Mouse (Mus musculus): ENCODE data around the gene Cend1. TPM values are rescaled to one million over a fixed set of nuclear protein-coding genes. Genes with fewer than 3 reads are reported as not detected.

The Cend1 gene
- polyA plus RNA-seq, 1 experiment from 2014 or later = 5.1 TPM

DNA sequence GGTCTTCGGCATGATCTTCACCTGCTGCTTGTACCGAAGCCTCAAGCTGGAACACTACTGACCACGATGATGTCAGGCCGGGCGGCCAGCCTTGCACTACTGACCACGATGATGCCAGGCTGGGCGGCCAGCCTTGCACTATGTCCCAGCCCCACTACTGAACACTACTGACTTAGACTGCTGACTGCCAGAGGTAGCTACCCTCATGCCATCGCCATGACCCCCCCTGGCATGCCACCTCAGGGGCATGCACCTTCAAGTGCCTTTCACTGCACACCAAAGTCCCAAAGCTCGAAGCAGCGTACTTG is 41.3 kb upstream of the Cend1 start:
- no peak overlapping the region for H3K9ac ChIP-seq
- peaks cover 50% of the 10 kb centered on the region for H3K4me1 ChIP-seq
- H3K4me2 ChIP-seq (replicated peaks) = no peak overlapping the region
- no peak overlapping the region for H3K27ac ChIP-seq
- peaks cover 38% of the 10 kb centered on the region for H3K36me3 ChIP-seq
- WGBS = 93% methylated on average over 10 of the region's 10 CpGs
- H3K27me3 ChIP-seq = peaks cover 8% of the 10 kb centered on the region
- ATAC-seq (ENCODE audit: low FRiP score, low read depth) = no peak
- H3K9me3 ChIP-seq = no peaks in the 10 kb centered on the region
- H3K4me3 ChIP-seq = no peak overlapping the region

DNA sequence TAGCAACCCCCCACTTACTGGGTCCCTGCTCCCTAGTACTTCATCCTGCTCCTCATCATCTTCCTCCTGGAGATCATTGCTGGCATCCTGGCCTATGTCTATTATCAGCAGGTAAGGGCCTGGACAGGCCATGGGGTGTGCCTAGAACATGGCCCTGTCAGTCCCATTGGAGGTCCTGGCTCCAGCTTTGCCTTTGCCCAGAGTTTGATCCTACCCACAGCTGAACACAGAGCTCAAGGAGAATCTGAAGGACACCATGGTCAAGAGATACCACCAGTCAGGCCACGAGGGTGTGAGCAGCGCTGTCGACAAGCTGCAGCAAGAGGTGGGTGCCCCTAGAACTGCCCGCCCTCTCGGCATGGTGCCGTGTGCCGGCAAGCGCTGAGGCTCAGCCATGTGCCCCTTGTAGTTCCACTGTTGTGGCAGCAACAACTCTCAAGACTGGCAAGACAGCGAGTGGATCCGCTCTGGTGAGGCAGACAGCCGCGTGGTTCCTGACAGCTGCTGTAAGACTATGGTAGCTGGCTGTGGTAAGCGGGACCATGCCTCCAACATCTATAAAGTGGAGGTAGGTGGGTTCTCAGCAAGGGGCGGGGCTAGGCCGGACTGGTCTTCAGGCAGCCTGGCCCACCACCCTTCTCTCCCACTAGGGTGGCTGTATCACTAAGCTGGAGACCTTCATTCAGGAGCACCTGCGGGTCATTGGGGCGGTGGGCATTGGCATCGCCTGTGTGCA is 40.8 kb upstream of the Cend1 start:
- no peak for ATAC-seq (ENCODE audit: low FRiP score, low read depth)
- H3K4me3 ChIP-seq = no peak overlapping the region
- H3K36me3 ChIP-seq = peaks cover 38% of the 10 kb centered on the region
- no peak overlapping the region for H3K9ac ChIP-seq
- peaks cover 54% of the 10 kb centered on the region for H3K4me1 ChIP-seq
- no peak overlapping the region for H3K27ac ChIP-seq
- no peaks in the 10 kb centered on the region for H3K9me3 ChIP-seq
- H3K4me2 ChIP-seq (replicated peaks) = peak overlapping the region; percentile 91; the same call in 1 of the 2 replicates
- WGBS = 89% methylated on average over 18 of the region's 18 CpGs
- H3K27me3 ChIP-seq = peaks cover 14% of the 10 kb centered on the region

DNA sequence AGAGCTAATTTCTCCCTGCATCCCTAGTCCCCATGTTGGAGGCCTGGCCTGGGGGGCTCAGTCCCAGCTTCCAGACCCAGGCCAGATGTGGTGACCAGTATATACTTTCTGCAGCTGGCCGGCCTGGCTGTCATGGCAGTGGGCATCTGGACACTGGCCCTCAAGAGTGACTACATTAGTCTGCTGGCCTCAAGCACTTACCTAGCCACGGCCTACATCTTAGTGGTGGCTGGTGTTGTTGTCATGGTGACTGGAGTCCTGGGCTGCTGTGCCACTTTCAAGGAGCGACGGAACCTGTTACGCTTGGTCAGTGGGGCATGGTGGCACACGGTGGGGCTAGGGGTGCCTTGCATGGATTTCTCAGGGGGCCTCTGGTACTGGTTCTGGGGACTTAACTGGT is 40.1 kb upstream of the Cend1 start:
- H3K27ac ChIP-seq = peak overlapping the region; percentile 81
- WGBS = 89% methylated on average over 6 of the region's 6 CpGs
- H3K36me3 ChIP-seq = peaks cover 38% of the 10 kb centered on the region
- peaks cover 21% of the 10 kb centered on the region for H3K27me3 ChIP-seq
- peaks cover 59% of the 10 kb centered on the region for H3K4me1 ChIP-seq
- no peak for ATAC-seq (ENCODE audit: low FRiP score, low read depth)
- H3K4me2 ChIP-seq (replicated peaks) = peak overlapping the region; percentile 91
- H3K9me3 ChIP-seq = no peaks in the 10 kb centered on the region
- peak overlapping the region; percentile 83 for H3K4me3 ChIP-seq
- peak overlapping the region; percentile 86 for H3K9ac ChIP-seq

DNA sequence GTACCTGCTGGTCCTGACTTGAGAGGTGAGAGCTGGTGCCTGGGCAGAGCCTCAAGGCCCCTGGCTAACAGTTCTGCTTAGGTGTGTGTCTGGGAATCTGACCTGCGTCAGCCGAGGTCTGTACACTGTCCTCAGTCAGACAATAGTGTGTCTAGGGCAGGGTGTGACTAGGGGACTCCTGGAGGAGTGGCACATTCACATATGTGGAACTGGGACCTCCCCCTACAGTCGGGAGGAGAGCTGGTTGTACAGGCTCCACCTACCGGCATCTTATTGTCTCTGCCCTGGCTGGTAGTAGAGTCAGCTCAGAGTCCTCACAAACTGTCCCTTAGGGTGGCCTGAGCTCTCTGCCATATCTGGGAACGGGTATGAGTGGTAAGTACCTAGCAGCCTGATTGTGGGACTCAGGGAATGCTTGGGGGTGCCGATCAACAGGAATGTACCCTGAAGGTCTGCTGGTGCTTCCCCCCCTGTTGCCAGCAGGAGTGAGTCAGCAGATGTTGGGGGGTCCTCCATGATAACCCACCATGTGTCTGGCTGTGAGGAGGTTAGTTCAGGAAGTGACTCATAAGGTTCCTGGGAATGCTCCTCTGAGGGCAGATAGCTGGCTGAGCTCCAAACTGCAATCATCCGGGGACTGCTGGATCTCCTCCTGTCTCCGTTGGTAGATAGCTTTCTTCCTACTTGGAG is 39.4 kb upstream of the Cend1 start:
- H3K27ac ChIP-seq = peak overlapping the region; percentile 81
- peaks cover 28% of the 10 kb centered on the region for H3K27me3 ChIP-seq
- peak overlapping the region; percentile 91 for H3K4me2 ChIP-seq (replicated peaks)
- 14% methylated on average over 8 of the region's 8 CpGs for WGBS
- H3K9me3 ChIP-seq = no peaks in the 10 kb centered on the region
- H3K4me1 ChIP-seq = peaks cover 58% of the 10 kb centered on the region
- H3K36me3 ChIP-seq = peaks cover 38% of the 10 kb centered on the region
- ATAC-seq (ENCODE audit: low FRiP score, low read depth) = peak; percentile 60
- peak overlapping the region; percentile 86 for H3K9ac ChIP-seq
- peak overlapping the region; percentile 83 for H3K4me3 ChIP-seq

DNA sequence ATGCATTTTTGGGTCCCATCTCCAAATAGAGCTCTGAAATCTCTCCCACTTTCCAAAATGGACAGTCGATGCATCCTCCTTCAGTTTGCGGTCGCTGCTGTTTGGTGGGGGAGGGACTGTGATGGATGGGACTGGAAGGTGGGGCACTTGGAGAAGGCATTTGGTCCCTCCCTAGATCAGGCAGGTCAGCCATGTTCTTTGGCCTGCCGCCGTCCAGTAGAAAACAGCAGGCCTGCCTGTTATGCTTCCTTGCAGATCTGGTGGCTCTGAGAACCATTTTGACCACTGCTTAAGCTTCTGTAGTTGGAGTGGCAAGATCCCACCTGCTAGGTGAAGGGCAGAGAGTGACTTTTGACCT is 38.9 kb upstream of the Cend1 start:
- Histone ChIP-seq H3K27ac (peak overlapping the region; percentile 81; the same call in 1 of the 2 replicates), H3K27me3 (peaks cover 33% of the 10 kb centered on the region), H3K4me1 (peaks cover 54% of the 10 kb centered on the region), H3K9me3 (no peaks in the 10 kb centered on the region), H3K4me3 (peak overlapping the region; percentile 83), H3K36me3 (peaks cover 38% of the 10 kb centered on the region), H3K4me2 (replicated peaks) (peak overlapping the region; percentile 91), H3K9ac (peak overlapping the region; percentile 86)
- ATAC-seq (ENCODE audit: low FRiP score, low read depth) = no peak
- WGBS = 14% methylated on average over 5 of the region's 5 CpGs

DNA sequence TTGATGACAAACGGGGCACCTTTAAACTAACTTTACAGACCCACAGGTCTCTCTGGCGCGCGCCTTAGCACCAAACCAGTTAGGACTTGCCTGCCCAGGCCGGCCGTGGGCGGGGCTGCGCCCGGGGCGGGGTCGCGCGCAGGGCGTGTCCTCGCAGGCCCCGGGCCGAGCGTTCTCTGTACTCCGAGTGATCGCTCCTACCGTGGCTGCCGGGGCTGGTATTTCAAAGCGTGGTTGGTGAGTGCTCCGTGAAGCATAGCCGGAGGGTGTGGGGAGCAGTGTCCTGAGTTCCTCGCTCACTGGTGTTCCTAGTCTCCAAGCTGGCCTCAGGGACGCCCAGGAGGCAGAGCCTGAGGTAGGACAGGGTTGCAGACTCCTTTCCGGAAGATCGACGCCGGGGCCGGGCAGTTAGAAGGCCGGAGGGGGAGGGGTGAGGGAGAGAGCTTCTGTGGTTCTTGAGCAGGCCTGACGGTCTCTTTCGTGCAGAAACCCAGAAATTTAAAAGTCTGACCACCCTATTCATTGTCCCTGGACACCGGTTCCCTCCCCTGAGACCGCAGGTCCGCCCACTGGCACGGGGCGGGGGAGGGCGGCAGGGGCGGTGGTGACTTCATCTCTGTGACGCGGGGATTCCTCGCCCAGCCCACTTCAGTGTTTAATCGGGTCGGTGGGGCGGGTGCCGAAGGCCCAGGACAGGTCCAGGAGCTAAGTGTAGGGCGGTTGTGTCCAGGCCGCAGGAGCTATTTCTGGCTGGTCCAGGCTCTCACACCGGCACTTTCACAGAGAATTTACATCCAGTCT is 38.1 kb upstream of the Cend1 start, which contains the start of gene Cd151:
Cd151 (plus strand) TSS at position 163 of the 801 bp plus-strand sequence.
- Histone ChIP-seq H3K9ac (peak within 1 kb of the TSS; percentile 86), H3K36me3 (peaks cover 33% of the 10 kb centered on the region), H3K4me1 (peaks cover 56% of the 10 kb centered on the region), H3K4me2 (replicated peaks) (peak within 1 kb of the TSS; percentile 91), H3K27ac (peak within 1 kb of the TSS; percentile 81), H3K4me3 (peak within 1 kb of the TSS; percentile 83), H3K27me3 (peaks cover 40% of the 10 kb centered on the region), H3K9me3 (no peaks in the 10 kb centered on the region)
- under 1% methylated on average over 52 of the region's 52 CpGs for WGBS
- peak; percentile 81 for ATAC-seq (ENCODE audit: low FRiP score, low read depth)

DNA sequence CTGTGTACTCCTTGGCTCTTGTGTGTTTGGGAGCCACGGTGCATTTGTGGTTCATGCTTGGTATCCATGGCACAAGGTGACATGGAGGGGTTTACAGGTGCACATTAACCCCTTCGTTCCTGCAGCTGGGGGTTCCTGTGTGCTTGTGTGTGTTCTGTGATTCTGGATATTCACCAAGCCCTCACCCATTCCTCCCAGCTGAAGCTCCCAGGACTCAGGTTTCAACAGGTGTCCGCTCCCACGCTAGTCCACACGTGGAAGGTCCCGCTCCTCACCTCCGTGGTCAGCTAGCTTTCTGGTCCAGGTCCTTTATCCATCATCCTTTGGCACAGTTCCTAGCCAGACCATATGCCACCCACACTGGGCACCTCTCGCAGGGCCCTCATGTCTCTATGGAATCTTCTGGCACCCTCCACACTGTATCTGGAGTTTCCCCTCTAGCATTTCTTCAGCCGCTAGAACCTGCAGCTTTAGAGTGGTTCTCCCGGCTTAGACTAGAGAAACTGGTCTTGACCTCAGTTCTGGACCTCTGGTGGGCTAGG is 37.4 kb upstream of the Cend1 start:
- H3K4me1 ChIP-seq = peaks cover 63% of the 10 kb centered on the region

DNA sequence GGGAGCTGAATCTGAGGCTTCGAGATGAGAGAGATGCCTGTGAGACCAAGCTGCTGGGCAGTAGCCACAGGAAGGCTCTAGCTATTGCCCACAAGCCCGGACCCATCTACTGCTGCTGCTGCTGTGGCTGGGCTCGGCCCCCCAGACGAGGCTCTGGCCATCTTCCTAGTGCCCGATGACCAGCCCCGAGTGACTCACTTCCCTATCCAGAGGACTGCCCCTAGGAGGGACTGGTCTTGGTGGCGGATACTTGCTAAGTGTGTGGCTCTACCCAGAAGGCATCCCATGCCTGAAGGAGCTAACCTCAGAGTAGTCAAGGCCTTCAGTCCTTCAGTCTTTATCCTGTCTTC is 36.7 kb upstream of the Cend1 start:
- H3K4me2 ChIP-seq (replicated peaks) = peak overlapping the region; percentile 60
- WGBS = 75% methylated on average over 7 of the region's 7 CpGs
- peak overlapping the region; percentile 39; the same call in 1 of the 2 replicates for H3K27ac ChIP-seq
- peaks cover 54% of the 10 kb centered on the region for H3K27me3 ChIP-seq
- no peaks in the 10 kb centered on the region for H3K9me3 ChIP-seq
- peaks cover 20% of the 10 kb centered on the region for H3K36me3 ChIP-seq
- no peak for ATAC-seq (ENCODE audit: low FRiP score, low read depth)
- H3K4me3 ChIP-seq = 0 out of 2 replicates have a peak overlapping the region, but pooled peaks have one; percentile 33
- H3K9ac ChIP-seq = peak overlapping the region; percentile 61
- peaks cover 66% of the 10 kb centered on the region for H3K4me1 ChIP-seq

More for the DNA sequence above, 37.4 kb upstream of the Cend1 start:
- Histone ChIP-seq H3K9me3 (no peaks in the 10 kb centered on the region), H3K9ac (peak overlapping the region; percentile 86), H3K27ac (peak overlapping the region; percentile 81), H3K4me2 (replicated peaks) (peak overlapping the region; percentile 91), H3K36me3 (peaks cover 26% of the 10 kb centered on the region), H3K27me3 (peaks cover 48% of the 10 kb centered on the region), H3K4me3 (peak overlapping the region; percentile 83)
- ATAC-seq (ENCODE audit: low FRiP score, low read depth) = no peak
- 56% methylated on average over 10 of the region's 10 CpGs for WGBS

DNA sequence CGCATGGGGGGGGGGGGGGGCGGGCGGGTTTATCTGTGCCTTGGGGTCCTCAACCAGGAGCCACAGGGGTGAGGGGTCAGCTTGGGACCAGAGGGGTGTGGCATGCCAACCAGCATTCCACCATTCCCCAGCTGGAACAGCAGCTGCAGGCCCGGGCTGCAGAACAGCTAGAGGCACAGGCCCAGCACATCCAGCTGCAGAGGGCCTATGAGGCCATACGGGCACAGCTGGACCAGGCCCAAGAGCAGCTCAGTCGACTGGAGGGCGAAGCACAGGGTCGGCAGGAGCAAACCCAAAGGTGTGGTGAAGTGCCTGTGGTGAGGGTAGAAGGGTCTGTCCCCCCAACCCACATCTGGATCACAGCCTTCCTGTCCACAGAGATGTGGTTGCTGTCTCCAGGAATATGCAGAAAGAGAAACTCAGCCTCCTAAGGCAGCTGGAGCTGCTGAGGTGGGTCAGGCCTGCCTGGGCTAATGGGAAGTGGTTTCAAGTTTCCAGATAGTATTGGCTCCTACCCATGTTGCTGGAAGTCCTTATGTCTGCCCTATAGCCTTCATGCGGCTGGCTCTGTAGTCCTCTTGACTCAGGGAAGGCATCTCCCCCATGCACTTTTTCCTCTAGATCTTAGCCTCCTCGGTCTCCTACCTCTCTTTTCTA is 36.2 kb upstream of the Cend1 start:
- peaks cover 59% of the 10 kb centered on the region for H3K27me3 ChIP-seq
- peaks cover 15% of the 10 kb centered on the region for H3K36me3 ChIP-seq
- no peaks in the 10 kb centered on the region for H3K9me3 ChIP-seq
- H3K9ac ChIP-seq = peak overlapping the region; percentile 61; the same call in 1 of the 2 replicates
- H3K4me1 ChIP-seq = peaks cover 66% of the 10 kb centered on the region
- no peak for ATAC-seq (ENCODE audit: low FRiP score, low read depth)
- peak overlapping the region; percentile 60 for H3K4me2 ChIP-seq (replicated peaks)
- 17% methylated on average over 10 of the region's 10 CpGs for WGBS
- H3K27ac ChIP-seq = peak overlapping the region; percentile 39; the same call in 1 of the 2 replicates
- peak overlapping the region; percentile 33; the same call in 1 of the 2 replicates for H3K4me3 ChIP-seq

DNA sequence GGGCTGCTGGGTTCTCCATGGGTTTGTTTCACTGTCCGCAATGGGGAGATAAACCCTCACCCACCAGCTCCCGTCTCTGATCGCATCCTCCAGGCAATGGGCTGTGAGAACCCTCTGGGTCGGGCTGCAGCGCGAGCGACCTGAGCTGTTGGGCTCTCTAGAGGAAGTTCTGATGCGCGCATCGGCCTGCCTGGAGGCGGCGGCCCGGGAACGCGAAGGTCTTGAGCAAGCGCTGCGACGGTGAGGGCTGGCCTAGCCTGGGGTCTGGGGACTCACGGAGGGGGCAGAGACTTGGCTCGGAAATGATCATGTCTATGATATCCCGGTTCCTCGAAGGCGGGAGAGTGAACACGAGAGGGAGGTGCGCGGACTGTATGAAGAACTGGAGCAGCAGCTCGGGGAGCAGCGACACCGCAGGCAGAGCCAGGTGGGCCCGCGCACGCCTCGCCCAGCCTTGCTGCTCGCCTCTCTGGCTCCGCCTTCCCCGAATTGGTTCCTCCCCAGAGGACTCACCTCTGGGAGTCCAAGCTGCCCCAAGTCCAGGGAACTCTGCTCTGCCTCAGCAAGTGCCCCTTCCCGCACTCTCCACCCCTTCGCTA is 35.4 kb upstream of the Cend1 start:
- ATAC-seq (ENCODE audit: low FRiP score, low read depth) = no peak
- H3K36me3 ChIP-seq = peaks cover 7% of the 10 kb centered on the region
- H3K27ac ChIP-seq = no peak overlapping the region
- peaks cover 67% of the 10 kb centered on the region for H3K27me3 ChIP-seq
- 3% methylated on average over 38 of the region's 38 CpGs for WGBS
- no peaks in the 10 kb centered on the region for H3K9me3 ChIP-seq
- peaks cover 65% of the 10 kb centered on the region for H3K4me1 ChIP-seq
- H3K4me3 ChIP-seq = peak overlapping the region; percentile 33
- H3K9ac ChIP-seq = peak overlapping the region; percentile 61
- peak overlapping the region; percentile 60 for H3K4me2 ChIP-seq (replicated peaks)

Measured in limb, embryonic 13.5 days (tissue).